Mouse (Mus musculus) T-cell, adult 2 months (primary cell): ENCODE measurements around the gene Ncor2.

Experiments
- DNase-seq: peaks from one replicate; pipeline ENCODE4 v3.0.0; 2022; ENCODE audit warnings: low spot score

Gene Ncor2

GRCm38 (mm10) chr5:125017332-125017731, 161.7 kb downstream of the Ncor2 start:
- no peak for DNase-seq

- peak; percentile 74 for DNase-seq
Measured at GRCm38 (mm10) chr5:125016421-125017242, 162.4 kb downstream of the Ncor2 start.

GRCm38 (mm10) chr5:125015576-125015975, 163.4 kb downstream of the Ncor2 start:
- DNase-seq, result no peak

- no peak for DNase-seq
Measured at GRCm38 (mm10) chr5:125015066-125015465, 164.0 kb downstream of the Ncor2 start.

- DNase-seq, result peak; percentile 55
Measured at GRCm38 (mm10) chr5:125014497-125014896, 164.5 kb downstream of the Ncor2 start.

- DNase-seq, result no peak
Measured at GRCm38 (mm10) chr5:125011628-125012027, 167.4 kb downstream of the Ncor2 start.

- DNase-seq, result no peak
Measured at GRCm38 (mm10) chr5:125011166-125011565, 167.9 kb downstream of the Ncor2 start.

- no peak for DNase-seq
Measured at GRCm38 (mm10) chr5:125006896-125007295, 172.1 kb downstream of the Ncor2 start.

GRCm38 (mm10) chr5:125005871-125006652, 173.0 kb downstream of the Ncor2 start:
- no peak for DNase-seq

- no peak for DNase-seq
Measured at GRCm38 (mm10) chr5:125003873-125004255, 175.2 kb downstream of the Ncor2 start.

GRCm38 (mm10) chr5:125002969-125003872, 175.8 kb downstream of the Ncor2 start, which contains the start of gene Rflna:
Gene Rflna, plus strand, starts transcription at chr5:125003221.
- no peak for DNase-seq

- DNase-seq, result no peak
Measured at GRCm38 (mm10) chr5:125000756-125001250, 178.2 kb downstream of the Ncor2 start.

- DNase-seq, result no peak
Measured at GRCm38 (mm10) chr5:124997913-124998312, 181.1 kb downstream of the Ncor2 start.

- DNase-seq, result no peak
Measured at GRCm38 (mm10) chr5:124996816-124997215, 182.2 kb downstream of the Ncor2 start.

GRCm38 (mm10) chr5:124992891-124993290, 186.1 kb downstream of the Ncor2 start:
- DNase-seq, result no peak

GRCm38 (mm10) chr5:124992323-124992722, 186.7 kb downstream of the Ncor2 start:
- no peak for DNase-seq

- DNase-seq, result no peak
Measured at GRCm38 (mm10) chr5:124989724-124990123, 189.3 kb downstream of the Ncor2 start.

- no peak for DNase-seq
Measured at GRCm38 (mm10) chr5:124986656-124987055, 192.4 kb downstream of the Ncor2 start.

GRCm38 (mm10) chr5:124986222-124986621, 192.8 kb downstream of the Ncor2 start:
- DNase-seq, result no peak

- DNase-seq, result no peak
Measured at GRCm38 (mm10) chr5:124969790-124970189, 209.2 kb downstream of the Ncor2 start.
